Mouse (Mus musculus): ENCODE measurements around the gene C8b. TPM values are rescaled to one million over a fixed set of nuclear protein-coding genes. Genes with fewer than 3 reads are reported as not detected.

The C8b gene
- polyA plus RNA-seq, 1 experiment from 2014 or later, result not detected

DNA sequence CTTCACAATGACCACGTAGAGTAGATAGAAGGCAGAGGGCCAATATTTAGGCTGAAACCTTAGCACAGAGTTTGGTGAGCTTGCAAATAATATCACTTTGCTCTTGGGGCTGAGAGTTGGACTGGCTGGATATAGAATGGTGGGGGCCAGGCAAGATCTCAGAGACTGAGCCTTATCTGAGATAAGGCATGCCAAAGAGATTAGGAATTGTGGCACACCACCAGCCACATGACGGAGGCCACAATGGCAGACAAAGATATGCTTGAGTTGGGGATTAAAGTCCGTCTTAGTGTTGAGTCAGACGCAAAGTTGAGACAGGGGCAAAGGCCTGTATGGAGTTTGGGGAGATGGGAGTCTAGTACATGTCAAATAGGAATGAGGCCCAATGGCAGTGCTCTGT is 26.0 kb downstream of the C8b start:
- WGBS, result 78% methylated on average over 4 of the region's 4 CpGs
- Histone ChIP-seq H3K9me3 (ENCODE audit: control insufficient read depth, low read depth, low read length) (no peaks in the 10 kb centered on the region), H3K36me3 (ENCODE audit: control insufficient read depth, insufficient read depth, low read length) (no peaks in the 10 kb centered on the region), H3K4me3 (ENCODE audit: low read depth, low read length) (no peak overlapping the region), H3K9ac (replicated peaks; ENCODE audit: low read depth, low read length) (no peak overlapping the region), H3K4me2 (replicated peaks; ENCODE audit: low read depth, low read length) (no peak overlapping the region), H3K27me3 (ENCODE audit: control insufficient read depth, insufficient read depth, low read length) (no peaks in the 10 kb centered on the region), H3K27ac (ENCODE audit: low read length) (no peak overlapping the region), H3K4me1 (ENCODE audit: control insufficient read depth, insufficient read depth, low read length) (no peaks in the 10 kb centered on the region)
- ATAC-seq (ENCODE audit: insufficient number of reproducible peaks, insufficient read depth, low FRiP score, low read depth), result no peak

GRCm38 (mm10) chr4:104798951-104799350 is 32.8 kb downstream of the C8b start:
- H3K27me3 ChIP-seq (ENCODE audit: control insufficient read depth, insufficient read depth, low read length), result no peaks in the 10 kb centered on the region
- no peak overlapping the region for H3K27ac ChIP-seq (ENCODE audit: low read length)
- H3K4me1 ChIP-seq (ENCODE audit: control insufficient read depth, insufficient read depth, low read length), result no peaks in the 10 kb centered on the region
- no peak overlapping the region for H3K9ac ChIP-seq (replicated peaks; ENCODE audit: low read depth, low read length)
- no peak overlapping the region for H3K4me2 ChIP-seq (replicated peaks; ENCODE audit: low read depth, low read length)
- H3K9me3 ChIP-seq (ENCODE audit: control insufficient read depth, low read depth, low read length), result no peaks in the 10 kb centered on the region
- H3K36me3 ChIP-seq (ENCODE audit: control insufficient read depth, insufficient read depth, low read length), result no peaks in the 10 kb centered on the region
- no peak for ATAC-seq (ENCODE audit: insufficient number of reproducible peaks, insufficient read depth, low FRiP score, low read depth)
- no peak overlapping the region for H3K4me3 ChIP-seq (ENCODE audit: low read depth, low read length)
- 85% methylated on average over 9 of the region's 9 CpGs for WGBS

GRCm38 (mm10) chr4:104801625-104802024 is 35.5 kb downstream of the C8b start:
- Histone ChIP-seq H3K4me2 (replicated peaks; ENCODE audit: low read depth, low read length) (no peak overlapping the region), H3K27ac (ENCODE audit: low read length) (no peak overlapping the region), H3K9ac (replicated peaks; ENCODE audit: low read depth, low read length) (no peak overlapping the region), H3K36me3 (ENCODE audit: control insufficient read depth, insufficient read depth, low read length) (no peaks in the 10 kb centered on the region), H3K27me3 (ENCODE audit: control insufficient read depth, insufficient read depth, low read length) (no peaks in the 10 kb centered on the region), H3K4me1 (ENCODE audit: control insufficient read depth, insufficient read depth, low read length) (no peaks in the 10 kb centered on the region), H3K4me3 (ENCODE audit: low read depth, low read length) (no peak overlapping the region), H3K9me3 (ENCODE audit: control insufficient read depth, low read depth, low read length) (no peaks in the 10 kb centered on the region)
- 91% methylated on average over 3 of the region's 3 CpGs for WGBS
- no peak for ATAC-seq (ENCODE audit: insufficient number of reproducible peaks, insufficient read depth, low FRiP score, low read depth)

- no peak overlapping the region for H3K27ac ChIP-seq (ENCODE audit: low read length)
- no peaks in the 10 kb centered on the region for H3K27me3 ChIP-seq (ENCODE audit: control insufficient read depth, insufficient read depth, low read length)
- H3K4me3 ChIP-seq (ENCODE audit: low read depth, low read length), result no peak overlapping the region
- ATAC-seq (ENCODE audit: insufficient number of reproducible peaks, insufficient read depth, low FRiP score, low read depth), result no peak
- H3K36me3 ChIP-seq (ENCODE audit: control insufficient read depth, insufficient read depth, low read length), result no peaks in the 10 kb centered on the region
- 51% methylated on average over 4 of the region's 4 CpGs for WGBS
- no peaks in the 10 kb centered on the region for H3K9me3 ChIP-seq (ENCODE audit: control insufficient read depth, low read depth, low read length)
- H3K4me2 ChIP-seq (replicated peaks; ENCODE audit: low read depth, low read length), result no peak overlapping the region
- no peak overlapping the region for H3K9ac ChIP-seq (replicated peaks; ENCODE audit: low read depth, low read length)
- no peaks in the 10 kb centered on the region for H3K4me1 ChIP-seq (ENCODE audit: control insufficient read depth, insufficient read depth, low read length)
These were observed 38.0 kb downstream of the C8b start for GRCm38 (mm10) chr4:104804100-104804499.

DNA sequence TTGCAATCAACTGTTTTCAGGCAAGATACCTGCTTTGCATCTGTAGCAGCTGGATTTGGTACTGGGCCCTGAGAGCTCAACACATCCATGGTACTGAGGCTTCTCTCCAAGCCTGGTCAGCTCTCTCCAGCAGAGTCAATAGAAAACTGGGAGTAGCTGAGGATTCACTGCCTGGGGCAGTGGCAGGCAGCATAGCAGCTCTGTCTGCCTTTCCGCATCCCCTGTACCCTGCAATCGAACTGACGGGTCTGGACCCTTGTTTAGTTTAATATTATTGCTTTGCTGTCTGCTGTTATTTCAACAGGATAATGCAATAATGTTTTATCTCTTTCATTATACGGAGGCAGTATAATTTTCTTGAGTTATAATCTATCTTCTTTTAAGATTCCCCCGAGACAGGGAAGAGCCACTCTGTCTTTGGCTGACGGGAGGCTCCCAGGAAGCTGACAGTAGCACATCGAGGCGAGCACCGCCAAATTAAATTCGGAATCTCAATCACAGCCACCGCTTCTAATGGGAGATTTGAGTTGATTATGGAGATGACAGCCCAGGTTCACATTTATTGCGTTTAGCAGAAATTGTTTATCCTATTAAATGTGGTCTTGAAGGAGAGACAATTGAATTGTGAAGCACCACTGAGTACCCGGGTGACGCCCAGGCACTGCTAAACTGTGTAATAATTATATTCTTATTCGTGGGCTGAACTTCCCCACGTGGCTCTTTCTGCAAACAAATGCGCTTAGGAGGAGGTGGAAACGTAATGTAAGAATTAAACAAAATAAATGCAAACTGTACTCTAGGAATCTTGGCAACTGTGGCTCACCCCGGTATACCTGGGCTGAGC is 39.5 kb downstream of the C8b start:
- ATAC-seq (ENCODE audit: insufficient number of reproducible peaks, insufficient read depth, low FRiP score, low read depth), result no peak
- no peaks in the 10 kb centered on the region for H3K36me3 ChIP-seq (ENCODE audit: control insufficient read depth, insufficient read depth, low read length)
- no peaks in the 10 kb centered on the region for H3K27me3 ChIP-seq (ENCODE audit: control insufficient read depth, insufficient read depth, low read length)
- H3K4me3 ChIP-seq (ENCODE audit: low read depth, low read length), result no peak overlapping the region
- H3K27ac ChIP-seq (ENCODE audit: low read length), result no peak overlapping the region
- H3K4me2 ChIP-seq (replicated peaks; ENCODE audit: low read depth, low read length), result no peak overlapping the region
- H3K9ac ChIP-seq (replicated peaks; ENCODE audit: low read depth, low read length), result no peak overlapping the region
- no peaks in the 10 kb centered on the region for H3K9me3 ChIP-seq (ENCODE audit: control insufficient read depth, low read depth, low read length)
- WGBS, result 66% methylated on average over 19 of the region's 19 CpGs
- no peaks in the 10 kb centered on the region for H3K4me1 ChIP-seq (ENCODE audit: control insufficient read depth, insufficient read depth, low read length)

- Histone ChIP-seq H3K27ac (ENCODE audit: low read length) (no peak overlapping the region), H3K9me3 (ENCODE audit: control insufficient read depth, low read depth, low read length) (no peaks in the 10 kb centered on the region), H3K36me3 (ENCODE audit: control insufficient read depth, insufficient read depth, low read length) (no peaks in the 10 kb centered on the region), H3K27me3 (ENCODE audit: control insufficient read depth, insufficient read depth, low read length) (no peaks in the 10 kb centered on the region), H3K9ac (replicated peaks; ENCODE audit: low read depth, low read length) (no peak overlapping the region), H3K4me1 (ENCODE audit: control insufficient read depth, insufficient read depth, low read length) (no peaks in the 10 kb centered on the region), H3K4me3 (ENCODE audit: low read depth, low read length) (no peak overlapping the region), H3K4me2 (replicated peaks; ENCODE audit: low read depth, low read length) (no peak overlapping the region)
- ATAC-seq (ENCODE audit: insufficient number of reproducible peaks, insufficient read depth, low FRiP score, low read depth), result no peak
- WGBS, result 45% methylated on average over 10 of the region's 10 CpGs
These were observed 44.7 kb downstream of the C8b start for GRCm38 (mm10) chr4:104810710-104811286.

- Histone ChIP-seq H3K27ac (ENCODE audit: low read length) (no peak overlapping the region), H3K27me3 (ENCODE audit: control insufficient read depth, insufficient read depth, low read length) (no peaks in the 10 kb centered on the region), H3K9me3 (ENCODE audit: control insufficient read depth, low read depth, low read length) (no peaks in the 10 kb centered on the region), H3K4me1 (ENCODE audit: control insufficient read depth, insufficient read depth, low read length) (no peaks in the 10 kb centered on the region), H3K4me3 (ENCODE audit: low read depth, low read length) (no peak overlapping the region), H3K36me3 (ENCODE audit: control insufficient read depth, insufficient read depth, low read length) (no peaks in the 10 kb centered on the region), H3K9ac (replicated peaks; ENCODE audit: low read depth, low read length) (no peak overlapping the region), H3K4me2 (replicated peaks; ENCODE audit: low read depth, low read length) (no peak overlapping the region)
- ATAC-seq (ENCODE audit: insufficient number of reproducible peaks, insufficient read depth, low FRiP score, low read depth), result no peak
- 78% methylated on average over 2 of the region's 2 CpGs for WGBS
These were observed 47.5 kb downstream of the C8b start for GRCm38 (mm10) chr4:104813617-104814016.

DNA sequence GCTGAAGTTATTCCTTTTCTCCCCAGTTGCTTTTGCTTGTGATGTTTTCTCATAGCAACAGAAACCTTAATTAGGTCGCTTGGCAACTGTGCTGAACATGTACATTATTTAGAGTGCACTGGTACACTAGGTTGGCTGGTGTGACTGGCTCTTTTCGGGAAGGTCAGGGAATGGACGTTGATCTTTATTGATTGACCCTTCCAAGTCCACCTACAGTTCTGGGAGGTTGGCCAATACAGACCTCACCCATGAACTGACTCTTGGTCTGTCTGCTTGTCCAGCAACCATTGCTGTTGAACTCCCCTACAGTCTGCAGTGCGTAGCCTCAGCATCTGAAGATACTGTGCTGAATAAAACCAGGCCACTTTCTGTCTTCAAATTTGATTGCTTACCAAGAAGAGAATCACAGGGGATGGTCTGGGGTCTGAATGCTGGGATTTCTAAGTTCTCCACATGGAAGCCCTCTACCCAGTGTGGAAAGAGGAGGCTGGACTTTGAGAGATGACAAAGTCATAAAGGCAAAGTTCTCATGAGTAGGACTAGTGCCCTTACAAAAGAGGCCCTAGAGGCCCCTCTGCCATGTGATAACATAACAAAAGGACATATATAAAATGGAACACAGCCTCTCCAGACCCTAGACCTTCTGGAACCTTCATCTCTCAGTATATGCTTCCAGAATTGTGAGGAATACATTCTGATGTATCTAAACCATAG is 50.6 kb downstream of the C8b start:
- Histone ChIP-seq H3K4me2 (replicated peaks; ENCODE audit: low read depth, low read length) (no peak overlapping the region), H3K27ac (ENCODE audit: low read length) (no peak overlapping the region), H3K9ac (replicated peaks; ENCODE audit: low read depth, low read length) (no peak overlapping the region), H3K27me3 (ENCODE audit: control insufficient read depth, insufficient read depth, low read length) (no peaks in the 10 kb centered on the region), H3K4me1 (ENCODE audit: control insufficient read depth, insufficient read depth, low read length) (no peaks in the 10 kb centered on the region), H3K36me3 (ENCODE audit: control insufficient read depth, insufficient read depth, low read length) (no peaks in the 10 kb centered on the region), H3K9me3 (ENCODE audit: control insufficient read depth, low read depth, low read length) (no peaks in the 10 kb centered on the region), H3K4me3 (ENCODE audit: low read depth, low read length) (no peak overlapping the region)
- no peak for ATAC-seq (ENCODE audit: insufficient number of reproducible peaks, insufficient read depth, low FRiP score, low read depth)
- WGBS, result 87% methylated on average over 4 of the region's 4 CpGs

Data from stomach, embryonic 14.5 days (tissue).